Mouse (Mus musculus) thymus, postnatal 4 days (tissue): ENCODE measurements at regions not wholly inside any gene's neighbourhood (a gene's known extent, or its start where the extent isn't known, plus 50 kb on each side); places are given as distances from the start of the nearest gene placed in this dataset.

Experiments used
- DNase-seq: peaks from one replicate; pipeline ENCODE4 v3.0.0; 2021

- no peak for DNase-seq
Measured at GRCm38 (mm10) chr1:73857497-73857896, 266.8 kb downstream of the Tns1 start.

GRCm38 (mm10) chr1:73856811-73857210 is 267.4 kb downstream of the Tns1 start:
- DNase-seq = no peak

DNA sequence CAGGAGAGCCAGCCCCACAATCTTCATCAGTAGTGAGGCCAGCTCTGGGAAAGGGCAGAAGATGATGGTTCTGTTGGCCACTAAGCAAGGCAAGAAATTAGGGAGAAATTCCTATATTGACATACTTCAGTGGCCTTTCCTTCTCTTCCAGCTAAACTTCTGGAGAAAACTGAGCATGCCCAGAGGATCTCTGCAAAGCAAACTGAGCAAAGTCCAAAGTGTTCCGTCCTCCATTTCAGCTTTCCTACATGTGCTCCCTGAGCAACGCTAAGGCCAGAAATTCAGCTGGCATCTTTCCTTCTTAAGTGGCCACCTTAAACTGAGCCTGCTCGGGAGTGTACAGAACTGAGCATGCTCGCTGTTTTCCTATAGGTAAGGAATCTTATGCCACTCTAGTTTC is 268.9 kb downstream of the Tns1 start:
- DNase-seq = no peak

- DNase-seq = no peak
Measured at GRCm38 (mm10) chr1:73853851-73854250, 270.4 kb downstream of the Tns1 start.

GRCm38 (mm10) chr1:73850173-73851014 is 273.9 kb downstream of the Tns1 start:
- DNase-seq = no peak

GRCm38 (mm10) chr1:73848370-73848769 is 275.9 kb downstream of the Tns1 start:
- DNase-seq = no peak

GRCm38 (mm10) chr1:73847126-73847525 is 277.1 kb downstream of the Tns1 start:
- DNase-seq = no peak

DNA sequence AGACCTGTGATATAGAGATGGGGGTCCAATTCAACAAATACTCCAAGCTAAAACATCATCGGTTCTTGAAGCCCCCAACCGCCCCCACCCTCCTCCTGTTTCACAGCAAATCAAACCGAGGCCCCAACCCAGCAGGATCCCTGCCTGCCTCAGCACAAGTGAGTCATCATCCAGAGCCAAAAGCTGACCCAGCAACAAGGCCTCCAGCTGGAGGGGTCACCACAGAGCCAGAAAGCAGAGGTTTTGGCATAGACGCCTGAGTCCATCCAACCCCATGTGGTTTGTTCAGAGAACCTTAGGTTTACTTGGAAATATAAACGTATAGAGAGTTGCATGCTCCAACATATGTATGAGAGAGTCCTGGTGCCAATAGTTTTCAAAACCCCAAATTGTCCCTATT is 279.1 kb downstream of the Tns1 start:
- no peak for DNase-seq

- DNase-seq = no peak
Measured at GRCm38 (mm10) chr1:73844574-73844973, 279.7 kb downstream of the Tns1 start.

- no peak for DNase-seq
Measured at GRCm38 (mm10) chr1:73839351-73839750, 284.9 kb downstream of the Tns1 start.

DNA sequence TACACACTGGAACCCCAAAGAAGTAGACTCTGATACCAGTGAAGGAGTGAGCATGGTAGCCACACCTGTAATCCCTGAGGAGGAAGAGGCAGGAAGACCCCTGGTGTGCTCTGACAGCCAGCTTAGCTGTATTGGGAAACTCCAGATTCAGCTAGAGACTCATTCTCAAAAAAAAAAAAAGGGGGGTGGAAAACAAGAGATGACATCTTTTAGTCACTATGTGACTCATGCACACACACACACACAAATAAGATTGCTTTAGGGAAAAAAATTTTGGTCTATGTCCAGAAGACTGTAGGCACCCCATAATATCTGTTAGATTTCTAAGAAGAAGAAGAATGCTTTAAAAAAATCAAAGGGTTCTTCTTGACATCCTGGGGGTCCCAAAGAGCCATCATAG is 287.6 kb downstream of the Tns1 start:
- no peak for DNase-seq

GRCm38 (mm10) chr1:73834566-73834965 is 289.7 kb downstream of the Tns1 start:
- DNase-seq = no peak

DNA sequence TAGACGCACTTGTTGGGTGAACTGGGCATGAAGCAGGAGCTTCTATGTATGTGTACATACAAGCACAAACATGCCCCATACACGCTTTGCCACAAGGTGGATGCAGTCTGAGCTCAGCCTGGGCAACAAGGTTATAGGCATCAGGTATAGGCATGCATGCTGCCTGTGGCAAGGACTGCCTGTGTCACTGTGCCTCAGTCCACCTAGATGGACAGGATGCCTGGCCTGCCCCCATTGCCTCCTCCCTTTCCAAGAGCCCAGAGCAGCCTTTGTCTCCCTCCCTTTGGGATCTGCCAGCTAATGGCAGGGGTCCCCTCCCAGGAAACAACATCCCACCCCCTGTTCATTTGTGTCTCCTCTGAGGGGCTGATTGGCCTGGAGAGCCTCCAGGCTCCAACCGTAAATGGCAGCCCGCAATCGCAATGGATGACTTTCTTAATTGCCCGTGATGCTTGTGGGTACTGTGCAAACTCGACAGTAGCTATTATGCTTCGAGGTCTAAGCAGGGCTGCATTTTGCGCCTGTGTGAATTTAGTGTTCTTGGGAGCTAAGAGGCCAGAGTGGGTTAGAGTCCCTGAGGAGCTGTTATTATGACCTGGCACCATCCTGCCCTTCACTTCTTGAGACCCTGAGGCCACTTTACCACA is 293.6 kb downstream of the Tns1 start:
- DNase-seq = no peak

GRCm38 (mm10) chr1:73828996-73829395 is 295.3 kb downstream of the Tns1 start:
- DNase-seq = peak; percentile 28

- peak; percentile 87 for DNase-seq
Measured at GRCm38 (mm10) chr1:73826243-73826930, 297.9 kb downstream of the Tns1 start.

DNA sequence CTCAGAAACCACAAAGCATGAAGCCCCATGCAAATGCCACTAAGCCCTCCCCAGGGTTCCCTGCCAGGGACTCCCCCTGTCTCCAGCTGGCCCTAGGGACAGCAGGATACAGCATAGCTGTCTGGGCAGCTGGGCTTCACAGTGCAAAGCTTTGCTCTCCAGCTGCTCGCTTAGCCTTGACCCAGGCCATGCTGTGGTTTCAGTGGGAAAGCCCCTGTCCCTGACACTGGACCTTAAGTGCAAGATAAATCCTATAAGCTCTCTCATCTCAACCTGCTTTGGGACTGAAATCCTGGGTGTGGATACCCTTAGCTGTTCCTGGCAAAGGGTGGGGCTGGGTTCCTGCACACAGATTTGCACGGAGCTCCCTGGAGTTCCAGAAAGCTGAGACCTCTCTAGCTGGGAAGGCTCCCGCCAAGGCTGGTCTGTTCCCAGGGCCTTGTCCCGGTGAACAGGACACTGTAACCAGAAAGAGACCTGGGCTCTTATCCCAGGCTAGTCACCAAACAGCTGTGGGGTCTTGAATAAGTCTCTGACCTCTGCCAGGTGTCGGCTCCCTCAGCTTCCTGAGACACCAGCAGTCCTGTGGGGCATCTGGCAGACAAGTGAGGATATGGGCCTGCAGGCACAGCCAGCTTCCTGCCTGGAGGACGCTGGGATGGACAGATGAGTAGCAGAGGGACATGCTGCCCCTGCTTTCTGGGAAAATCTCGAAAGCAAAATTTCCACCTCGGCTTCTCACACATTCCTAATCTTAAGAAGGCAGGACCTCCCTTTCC is 299.7 kb downstream of the Tns1 start:
- DNase-seq = no peak

DNA sequence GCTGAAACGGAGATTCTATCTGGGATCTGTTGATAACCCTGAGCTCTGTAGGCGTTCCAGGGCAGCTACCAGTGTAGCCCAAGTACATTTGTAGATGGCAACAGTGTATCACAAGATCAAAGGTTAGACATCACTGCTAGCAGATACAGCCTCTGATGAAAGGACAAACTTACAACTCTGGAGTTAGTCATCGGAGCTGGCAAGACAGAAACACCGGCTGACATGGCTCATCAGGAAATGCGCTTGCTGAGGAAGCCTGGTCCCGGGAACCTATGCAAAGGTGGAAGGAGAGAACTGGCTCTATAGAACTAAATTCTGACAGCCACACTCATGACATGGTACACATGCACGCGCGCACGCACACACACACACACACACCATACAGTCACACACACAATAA is 300.5 kb downstream of the Tns1 start:
- no peak for DNase-seq

- no peak for DNase-seq
Measured at GRCm38 (mm10) chr1:73822616-73823015, 301.6 kb downstream of the Tns1 start.

DNA sequence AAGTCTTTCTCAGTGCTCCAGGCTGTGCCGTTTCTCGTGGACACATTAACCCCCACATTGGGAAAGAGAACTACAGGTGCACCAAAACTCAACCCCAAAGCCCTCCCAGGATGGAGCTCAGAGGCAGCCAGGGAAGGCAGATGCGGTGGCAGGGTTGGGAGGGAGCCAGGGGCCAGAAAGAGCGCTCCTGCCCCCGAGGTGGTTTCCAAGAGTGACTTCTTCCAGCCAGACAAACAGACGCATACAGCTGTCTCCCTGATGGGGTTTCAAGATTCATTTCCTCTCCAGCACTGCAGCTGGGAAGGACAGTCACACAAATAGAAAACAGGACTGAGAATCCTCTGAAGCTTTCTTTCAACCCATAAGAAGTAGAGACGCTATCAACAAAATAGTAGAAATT is 303.5 kb downstream of the Tns1 start:
- no peak for DNase-seq

DNA sequence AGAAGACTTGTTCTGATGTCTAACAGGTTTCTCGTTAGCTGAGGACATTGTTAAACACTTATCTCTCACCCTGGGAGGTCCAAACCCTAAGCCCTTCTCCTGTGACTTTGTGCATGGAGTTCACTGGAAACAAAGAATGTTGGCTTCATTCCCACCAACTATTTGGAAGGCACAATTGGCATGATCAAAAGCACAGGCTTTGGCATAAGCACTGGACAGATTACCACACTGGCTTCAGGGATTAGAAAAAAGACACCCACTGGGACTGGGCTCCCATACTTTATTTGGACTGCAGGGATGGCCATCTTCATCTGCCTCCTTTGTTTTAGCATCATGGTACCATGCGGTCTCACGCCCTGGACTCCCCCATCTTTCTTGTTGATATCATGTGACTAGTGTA is 317.0 kb downstream of the Tns1 start:
- DNase-seq = no peak

DNA sequence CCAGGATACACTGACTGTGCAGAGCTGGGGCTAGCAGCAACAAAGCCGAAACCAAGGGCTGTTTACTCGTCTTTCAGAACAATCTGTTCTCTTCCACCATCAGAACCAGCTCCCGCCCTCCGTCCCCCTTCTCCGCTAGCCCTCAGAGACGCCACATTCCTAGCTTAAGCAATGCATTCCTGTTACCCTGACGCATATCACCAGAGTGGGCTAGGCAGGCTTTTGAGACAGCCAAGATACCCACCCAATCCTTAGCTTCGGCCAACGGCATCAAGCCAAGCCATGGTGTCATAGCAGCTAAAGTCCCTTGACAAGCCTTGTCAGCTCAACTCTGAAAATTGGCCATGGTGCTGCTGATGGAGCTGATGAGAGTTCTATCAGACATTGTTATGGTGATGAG is 319.1 kb downstream of the Tns1 start:
- no peak for DNase-seq

- DNase-seq = no peak
Measured at GRCm38 (mm10) chr1:73799996-73800395, 324.3 kb downstream of the Tns1 start.

DNA sequence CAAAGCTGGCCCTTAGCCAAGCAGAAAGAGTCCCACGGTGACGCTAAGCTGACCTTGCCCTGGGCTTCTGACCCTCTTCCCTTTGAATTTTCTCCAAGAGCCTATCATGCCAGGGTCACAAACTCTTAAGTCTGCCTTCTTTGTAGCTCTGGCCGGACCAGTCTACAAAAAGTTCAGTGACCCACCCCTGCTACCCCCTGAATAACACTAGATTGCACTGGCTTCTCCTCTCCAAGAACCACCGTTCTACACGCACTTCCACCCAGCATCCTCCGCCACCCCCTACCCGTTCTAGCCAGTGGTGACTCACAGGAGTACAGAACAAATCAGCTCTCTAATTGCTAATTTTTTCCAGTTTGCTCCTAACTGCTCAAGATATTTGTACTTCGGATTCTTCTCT is 325.0 kb downstream of the Tns1 start:
- DNase-seq = no peak
